Mouse (Mus musculus) forebrain, embryonic 14.5 days (tissue): ENCODE measurements at regions not wholly inside any gene's neighbourhood (a gene's known extent, or its start where the extent isn't known, plus 50 kb on each side); places are given as distances from the start of the nearest gene placed in this dataset.

Source experiments
- ATAC-seq: fragments of 200-750 bp; cut with Nextera tagmentation; 2 replicates; pipeline ENCODE4 v1.8.0; 2017; ENCODE audit warnings: mild to moderate bottlenecking, moderate library complexity
- DNase-seq: peaks from one replicate; pipeline ENCODE4 v3.0.0-alpha.2; 2015; ENCODE audit warnings: low spot score
- H3K27ac ChIP-seq: fragments of 300-500 bp; sonication (generic); 2 replicates; pipeline ENCODE4 v1.5.1; 2014; ENCODE audit warnings: low read depth, mild to moderate bottlenecking, control low read depth, low read length, moderate library complexity
- H3K27me3 ChIP-seq: fragments of 300-500 bp; sonication (generic); replicated peaks from 2 replicates; pipeline ENCODE4 v1.6.1; 2014; ENCODE audit warnings: low read length, control low read depth, mixed read lengths; ENCODE audit not compliant: control insufficient read depth, insufficient read depth
- H3K36me3 ChIP-seq: fragments of 300-500 bp; sonication (generic); 2 replicates; pipeline ENCODE4 v1.6.1; 2014; ENCODE audit warnings: low read length, control low read depth; ENCODE audit not compliant: control insufficient read depth, insufficient read depth
- H3K4me1 ChIP-seq: fragments of 300-500 bp; sonication (generic); 2 replicates; pipeline ENCODE4 v1.6.1; 2014; ENCODE audit warnings: antibody characterized with exemption, low read length, control low read depth; ENCODE audit not compliant: control insufficient read depth, insufficient read depth
- H3K4me2 ChIP-seq: fragments of 300-500 bp; sonication (generic); 2 replicates; pipeline ENCODE4 v1.6.1; 2014; ENCODE audit warnings: mild to moderate bottlenecking, control low read depth, low read length
- H3K4me3 ChIP-seq: fragments of 300-500 bp; sonication (generic); 2 replicates; pipeline ENCODE4 v1.5.1; 2014; ENCODE audit warnings: low read depth, low read length, control low read depth
- H3K9ac ChIP-seq: fragments of 300-500 bp; sonication (generic); 2 replicates; pipeline ENCODE4 v1.6.1; 2014; ENCODE audit warnings: mild to moderate bottlenecking, low read length, control low read depth, moderate library complexity
- H3K9me3 ChIP-seq: fragments of 300-500 bp; sonication (generic); replicated peaks from 2 replicates; pipeline ENCODE4 v1.6.1; 2016; ENCODE audit warnings: low read length, control low read depth, mixed read lengths; ENCODE audit not compliant: control insufficient read depth
- WGBS: fragments of 180-500 bp; shearing (Covaris S2); extraction: QIAGEN DNeasy Blood & Tissue Kit; methylation state at CpG from one replicate; pipeline ENCODE4 v1.1.7; 2014; 5-methylcytosine and 5-hydroxymethylcytosine counted together

GRCm38 (mm10) chr10:68909018-68909417 lies 185.6 kb downstream of the Tmem26 start:
- DNase-seq (peak; percentile 60), ATAC-seq (peak; percentile 62; the same call in 1 of the 2 replicates)
- Histone ChIP-seq H3K36me3 (no peaks in the 10 kb centered on the region), H3K4me3 (peak overlapping the region; percentile 12; the same call in 1 of the 2 replicates), H3K4me1 (no peaks in the 10 kb centered on the region; the same call in 1 of the 2 replicates), H3K27me3 (no peaks in the 10 kb centered on the region), H3K9ac (peak overlapping the region; percentile 0; the same call in 1 of the 2 replicates), H3K4me2 (peak overlapping the region; percentile 38), H3K9me3 (no peaks in the 10 kb centered on the region), H3K27ac (peak overlapping the region; percentile 44; the same call in 1 of the 2 replicates)
- 31% methylated on average over 10 of the region's 10 CpGs for WGBS

GRCm38 (mm10) chr10:68916147-68916546 lies 192.7 kb downstream of the Tmem26 start:
- no peak overlapping the region for H3K27ac ChIP-seq
- H3K4me3 ChIP-seq: no peak overlapping the region
- no peaks in the 10 kb centered on the region for H3K27me3 ChIP-seq
- DNase-seq: no peak
- H3K9ac ChIP-seq: no peak overlapping the region
- H3K4me2 ChIP-seq: no peak overlapping the region
- no peaks in the 10 kb centered on the region for H3K36me3 ChIP-seq
- WGBS: 89% methylated on average over 7 of the region's 7 CpGs
- no peaks in the 10 kb centered on the region for H3K4me1 ChIP-seq
- no peaks in the 10 kb centered on the region for H3K9me3 ChIP-seq
- no peak for ATAC-seq

GRCm38 (mm10) chr10:68935843-68936242 lies 212.4 kb downstream of the Tmem26 start:
- Histone ChIP-seq H3K27ac (no peak overlapping the region), H3K27me3 (no peaks in the 10 kb centered on the region), H3K4me2 (no peak overlapping the region), H3K36me3 (no peaks in the 10 kb centered on the region), H3K9ac (no peak overlapping the region), H3K4me1 (no peaks in the 10 kb centered on the region), H3K9me3 (no peaks in the 10 kb centered on the region), H3K4me3 (no peak overlapping the region)
- ATAC-seq: no peak
- DNase-seq: peak; percentile 28
- WGBS: 79% methylated on average over 5 of the region's 5 CpGs

- Histone ChIP-seq H3K4me3 (no peak overlapping the region), H3K9me3 (no peaks in the 10 kb centered on the region), H3K4me1 (no peaks in the 10 kb centered on the region), H3K4me2 (no peak overlapping the region), H3K27ac (no peak overlapping the region), H3K36me3 (no peaks in the 10 kb centered on the region), H3K27me3 (no peaks in the 10 kb centered on the region), H3K9ac (no peak overlapping the region)
- DNase-seq: no peak
- WGBS: 79% methylated on average over 5 of the region's 6 CpGs
- ATAC-seq: no peak
Observed at GRCm38 (mm10) chr10:68943239-68943638, 208.0 kb upstream of the Rhobtb1 start.

GRCm38 (mm10) chr10:68956539-68956938 lies 194.7 kb upstream of the Rhobtb1 start:
- Histone ChIP-seq H3K9me3 (no peaks in the 10 kb centered on the region), H3K36me3 (no peaks in the 10 kb centered on the region), H3K27me3 (no peaks in the 10 kb centered on the region), H3K27ac (no peak overlapping the region), H3K9ac (no peak overlapping the region), H3K4me3 (no peak overlapping the region), H3K4me1 (no peaks in the 10 kb centered on the region), H3K4me2 (no peak overlapping the region)
- DNase-seq (no peak), ATAC-seq (no peak)
- WGBS: 87% methylated on average over 7 of the region's 7 CpGs

- no peak overlapping the region for H3K27ac ChIP-seq
- no peaks in the 10 kb centered on the region for H3K4me1 ChIP-seq
- 93% methylated on average over 1 of the region's 1 CpGs for WGBS
- no peaks in the 10 kb centered on the region for H3K27me3 ChIP-seq
- DNase-seq (no peak), ATAC-seq (no peak)
- H3K4me3 ChIP-seq: no peak overlapping the region
- no peak overlapping the region for H3K9ac ChIP-seq
- no peaks in the 10 kb centered on the region for H3K9me3 ChIP-seq
- no peaks in the 10 kb centered on the region for H3K36me3 ChIP-seq
- no peak overlapping the region for H3K4me2 ChIP-seq
Observed at GRCm38 (mm10) chr10:68961376-68961775, 189.9 kb upstream of the Rhobtb1 start.

GRCm38 (mm10) chr10:68963090-68963489 lies 188.1 kb upstream of the Rhobtb1 start:
- no peaks in the 10 kb centered on the region for H3K4me1 ChIP-seq
- H3K9ac ChIP-seq: no peak overlapping the region
- no peak overlapping the region for H3K27ac ChIP-seq
- ATAC-seq (no peak), DNase-seq (no peak)
- H3K4me2 ChIP-seq: no peak overlapping the region
- H3K4me3 ChIP-seq: no peak overlapping the region
- no peaks in the 10 kb centered on the region for H3K27me3 ChIP-seq
- 85% methylated on average over 8 of the region's 8 CpGs for WGBS
- no peaks in the 10 kb centered on the region for H3K36me3 ChIP-seq
- H3K9me3 ChIP-seq: no peaks in the 10 kb centered on the region

GRCm38 (mm10) chr10:68965271-68965670 lies 186.0 kb upstream of the Rhobtb1 start:
- Histone ChIP-seq H3K27ac (no peak overlapping the region), H3K27me3 (no peaks in the 10 kb centered on the region)
- 84% methylated on average over 1 of the region's 1 CpGs for WGBS

GRCm38 (mm10) chr10:68967976-68968968 lies 183.0 kb upstream of the Rhobtb1 start:
- H3K9ac ChIP-seq: no peak overlapping the region
- H3K4me2 ChIP-seq: no peak overlapping the region
- no peak overlapping the region for H3K4me3 ChIP-seq
- DNase-seq (peak; percentile 49), ATAC-seq (no peak)
- H3K27ac ChIP-seq: no peak overlapping the region
- peaks cover 5% of the 10 kb centered on the region; the same call in 1 of the 2 replicates for H3K4me1 ChIP-seq
- H3K36me3 ChIP-seq: no peaks in the 10 kb centered on the region
- 60% methylated on average over 15 of the region's 15 CpGs for WGBS
- no peaks in the 10 kb centered on the region for H3K27me3 ChIP-seq
- H3K9me3 ChIP-seq: no peaks in the 10 kb centered on the region

More at GRCm38 (mm10) chr10:68965271-68965670, 186.0 kb upstream of the Rhobtb1 start:
- ATAC-seq: no peak
- H3K9me3 ChIP-seq: no peaks in the 10 kb centered on the region
- no peak for DNase-seq
- H3K9ac ChIP-seq: no peak overlapping the region
- no peak overlapping the region for H3K4me2 ChIP-seq
- H3K4me1 ChIP-seq: peaks cover 5% of the 10 kb centered on the region; the same call in 1 of the 2 replicates
- H3K36me3 ChIP-seq: no peaks in the 10 kb centered on the region
- no peak overlapping the region for H3K4me3 ChIP-seq
